8 mouse cellular contexts compared by ENCODE assay signal in genomic region chr17:70989991-70990390, GRCm38 (mm10). TPM values are rescaled to one million over a fixed set of nuclear protein-coding genes. Genes with fewer than 3 reads are reported as not detected.
DNase-seq lines count a peak whose midpoint lies in the region; ATAC-seq and TF ChIP-seq lines count a peak whose summit lies in the region.

No protein-coding gene starts in this region.

- no peak for TF ChIP-seq POLR2A in thymus, adult 2 months (IDR thresholded peaks at IDR 0.05; ENCODE audit: control insufficient read depth, extremely low read depth, insufficient read depth, low read length, poor library complexity)
- no peak for TF ChIP-seq POLR2A in lung, adult 2 months (IDR thresholded peaks at IDR 0.05; ENCODE audit: borderline replicate concordance, extremely low read depth, low read depth, low read length)

- no peaks in the 10 kb centered on the region for H3K27me3 ChIP-seq in thymus, adult 2 months (ENCODE audit: control insufficient read depth, insufficient read depth, low read length)
- H3K27me3 ChIP-seq in hindbrain, embryonic 13.5 days = no peaks in the 10 kb centered on the region

- peak overlapping the region; percentile 87 for H3K4me3 ChIP-seq in thymus, adult 2 months (ENCODE audit: control insufficient read depth, insufficient read depth, low read length)
- H3K4me3 ChIP-seq in hindbrain, embryonic 13.5 days = peak overlapping the region; percentile 96
- H3K4me3 ChIP-seq in lung, adult 2 months (replicated peaks; ENCODE audit: extremely low read depth, low read depth, low read length) = peak overlapping the region; percentile 99

- no peak for TF ChIP-seq CTCF in thymus, adult 2 months (IDR thresholded peaks at IDR 0.05; ENCODE audit: borderline replicate concordance, control insufficient read depth, extremely low read depth, insufficient read depth, low read length, poor library complexity)
- no peak for TF ChIP-seq CTCF in lung, adult 2 months (IDR thresholded peaks at IDR 0.05; ENCODE audit: insufficient read depth, low read length)

- H3K27ac ChIP-seq in thymus, adult 2 months (ENCODE audit: control insufficient read depth, insufficient read depth, low read length) = peak overlapping the region; percentile 14; the same call in 1 of the 2 replicates
- H3K27ac ChIP-seq in hindbrain, embryonic 13.5 days = peak overlapping the region; percentile 97

- peaks cover 16% of the 10 kb centered on the region for H3K36me3 ChIP-seq in thymus, adult 2 months (ENCODE audit: control insufficient read depth, insufficient read depth, low read length)
- peaks cover 28% of the 10 kb centered on the region for H3K36me3 ChIP-seq in hindbrain, embryonic 13.5 days

- ATAC-seq in hindbrain, embryonic 13.5 days (ENCODE audit: low FRiP score) = peak; percentile 81

- under 1% methylated on average over 24 of the region's 24 CpGs for WGBS in thymus, adult 2 months
- 2% methylated on average over 24 of the region's 24 CpGs for WGBS in hindbrain, embryonic 13.5 days
- under 1% methylated on average over 24 of the region's 24 CpGs for WGBS in lung, adult 2 months

- peaks cover 39% of the 10 kb centered on the region for H3K4me1 ChIP-seq in thymus, adult 2 months (replicated peaks; ENCODE audit: control insufficient read depth, insufficient read depth, low read length)
- peaks cover 33% of the 10 kb centered on the region for H3K4me1 ChIP-seq in hindbrain, embryonic 13.5 days (replicated peaks)
- peaks cover 51% of the 10 kb centered on the region for H3K4me1 ChIP-seq in lung, adult 2 months (ENCODE audit: control insufficient read depth, insufficient read depth, low read length)

- peak; percentile 51 to 62 for DNase-seq in adrenal gland, postnatal 36 days
- no peak for DNase-seq in adrenal gland, postnatal 4 days (ENCODE audit: low spot score in 2 of 2)
- DNase-seq in thymus, adult 2 months = peak; percentile 55
- DNase-seq in thymus, postnatal 25 days = no peak
- no peak for DNase-seq in lung, adult 2 months
- DNase-seq in right cerebral cortex, postnatal 10 days (ENCODE audit: low spot score in 2 of 2) = peak; percentile 59 to 67
- DNase-seq in c-Kit-positive CD71-positive TER-119-positive erythroid progenitor cells, embryonic 14.5 days (ENCODE audit: low spot score) = no peak

- H3K9ac ChIP-seq in hindbrain, embryonic 13.5 days = peak overlapping the region; percentile 96

- H3K9me3 ChIP-seq in hindbrain, embryonic 13.5 days = no peaks in the 10 kb centered on the region

- peak overlapping the region; percentile 78 for H3K4me2 ChIP-seq in hindbrain, embryonic 13.5 days

RNA-seq across cellular contexts. Expression of gene Myom1, which starts 12.4 kb away (rescaled TPM):
- total RNA-seq in adrenal gland, postnatal 36 days (2021) = 1 to 10 TPM; 2.0 to 4.2 TPM
- 10 to 100 TPM; 16.5 to 34.7 TPM for total RNA-seq in adrenal gland, postnatal 4 days (2021)
- 1.9 and 6.8 TPM in 2 replicates for polyA plus RNA-seq in thymus, adult 2 months (2012; rRNA removed)
- 1.2 and 1.6 TPM in 2 replicates for polyA plus RNA-seq in hindbrain, embryonic 13.5 days (2015; fragmentation: Nextera tagmentation; extraction: Ambion mirVana)
- 6.3 and 18.6 TPM in 2 replicates for polyA plus RNA-seq in lung, adult 2 months (2012; rRNA removed)

RNA-seq across cellular contexts. Expression of gene Myl12a, which starts 12.7 kb away (rescaled TPM):
- 100 to 1,000 TPM; 295 to 326 TPM for total RNA-seq in adrenal gland, postnatal 36 days (2021)
- total RNA-seq in adrenal gland, postnatal 4 days (2021) = 100 to 1,000 TPM; 315 to 317 TPM
- 121 and 144 TPM in 2 replicates for polyA plus RNA-seq in thymus, adult 2 months (2012; rRNA removed)
- polyA plus RNA-seq in hindbrain, embryonic 13.5 days (2015; fragmentation: Nextera tagmentation; extraction: Ambion mirVana) = 153 and 157 TPM in 2 replicates
- 219 and 296 TPM in 2 replicates for polyA plus RNA-seq in lung, adult 2 months (2012; rRNA removed)

Comparison
In these comparisons a context has a peak if more than half of its experiments do, and no peak if none do; other contexts are left out.
1. DNase-seq: peak in adrenal gland, postnatal 36 days (2 of 2), thymus, adult 2 months (single experiment) and right cerebral cortex, postnatal 10 days (2 of 2); none in adrenal gland, postnatal 4 days (0 of 2), thymus, postnatal 25 days (single experiment), lung, adult 2 months (single experiment) and c-Kit-positive CD71-positive TER-119-positive erythroid progenitor cells, embryonic 14.5 days (single experiment).
2. Peak in every context shown above with its lines, with median percentiles within 50 percentile points of each other: H3K4me3 ChIP-seq.